Mouse (Mus musculus) frontal cortex, postnatal 10 days (tissue): ENCODE measurements around the gene Ermap.

Experiments
- DNase-seq, 2 experiments: peaks; one replicate each; pipeline ENCODE4 v3.0.0; 2022; ENCODE audit warnings: low spot score in 2 of 2, mixed read lengths in 1 of 2

The Ermap gene

DNA sequence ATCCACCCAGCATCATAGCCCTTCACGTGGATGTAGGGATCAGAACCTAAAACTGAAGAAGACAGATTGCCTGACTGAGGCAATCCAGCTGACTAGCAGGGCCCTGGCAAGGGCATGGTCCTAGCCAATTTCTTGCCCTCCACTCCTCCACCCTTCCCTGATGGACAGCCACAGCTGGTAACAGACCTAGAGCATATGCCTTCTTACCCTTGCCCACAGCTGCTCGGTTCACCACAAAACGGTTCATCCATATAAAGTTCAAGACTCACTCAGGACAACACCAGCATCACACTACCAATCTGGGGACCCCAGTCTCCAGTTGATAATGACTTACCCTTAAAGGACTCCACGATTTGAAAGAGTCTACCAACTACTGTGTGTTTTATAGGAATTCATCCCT lies 4.0 kb downstream of the Ermap start:
- DNase-seq, result no peak

DNA sequence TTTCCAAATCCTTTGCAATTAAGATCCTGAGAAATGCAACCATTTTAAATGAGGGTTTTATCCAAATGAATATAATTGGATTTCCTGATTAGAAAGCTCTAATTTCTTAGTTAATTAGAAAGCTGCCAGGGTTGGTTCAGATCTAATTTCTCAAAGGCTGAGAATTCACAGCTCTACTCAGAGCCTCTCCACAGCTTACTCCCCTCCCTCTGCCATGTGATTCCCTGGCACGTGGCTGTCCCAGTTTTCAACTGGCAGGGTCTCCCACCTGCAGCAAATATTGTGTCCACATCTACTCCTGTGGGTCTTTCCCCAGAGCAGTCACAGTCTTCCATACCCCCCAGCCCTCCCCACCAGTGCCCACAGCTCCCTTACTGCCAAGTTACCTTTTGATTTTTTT lies 6.3 kb downstream of the Ermap start:
- no peak for DNase-seq

DNA sequence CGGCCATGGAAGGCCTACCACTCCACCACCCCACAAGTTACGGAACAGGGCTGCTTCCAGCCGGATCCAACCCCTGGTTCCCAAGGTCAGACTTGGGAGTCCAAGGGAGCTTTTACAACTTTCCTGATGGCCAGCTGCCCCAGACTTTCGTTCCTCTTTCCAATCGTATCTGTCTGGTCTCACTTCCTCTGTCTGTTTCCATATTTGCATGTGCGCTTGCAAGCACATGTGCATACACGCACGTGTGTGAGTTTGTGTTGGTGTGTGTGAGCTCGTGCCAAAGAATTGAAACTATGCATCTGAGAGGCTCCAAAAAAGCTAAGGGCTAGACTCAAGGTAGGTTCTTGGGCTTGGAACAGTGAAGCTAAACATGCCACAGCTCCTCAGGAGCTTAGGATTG lies 8.4 kb downstream of the Ermap start:
- DNase-seq, result no peak

DNA sequence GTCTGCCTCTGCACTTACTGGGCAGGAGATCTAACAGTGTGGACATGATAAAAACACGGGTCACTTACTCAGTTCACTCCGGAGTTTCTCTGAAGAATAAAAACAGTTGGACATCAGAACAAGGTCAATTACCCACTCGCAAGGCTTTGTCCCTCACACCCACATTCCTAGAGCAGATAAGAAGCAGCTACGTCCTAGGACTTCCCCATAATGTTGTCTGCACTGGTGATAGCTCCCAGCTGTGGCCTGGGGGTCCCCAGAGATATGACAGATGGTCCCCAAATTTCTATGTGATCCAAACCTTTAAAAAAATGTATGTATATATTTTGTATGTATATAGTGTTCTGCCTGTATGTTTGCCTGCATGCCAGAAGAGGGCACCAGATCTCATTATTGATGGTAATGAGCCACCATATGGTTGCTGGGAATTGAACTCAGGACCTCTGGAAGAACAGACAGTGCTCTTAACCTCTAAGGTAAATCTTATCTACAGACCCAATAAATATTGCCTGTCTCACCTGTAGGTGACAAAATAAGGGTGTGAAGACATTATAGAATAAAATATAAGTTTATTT lies 9.6 kb downstream of the Ermap start:
- no peak for DNase-seq

DNA sequence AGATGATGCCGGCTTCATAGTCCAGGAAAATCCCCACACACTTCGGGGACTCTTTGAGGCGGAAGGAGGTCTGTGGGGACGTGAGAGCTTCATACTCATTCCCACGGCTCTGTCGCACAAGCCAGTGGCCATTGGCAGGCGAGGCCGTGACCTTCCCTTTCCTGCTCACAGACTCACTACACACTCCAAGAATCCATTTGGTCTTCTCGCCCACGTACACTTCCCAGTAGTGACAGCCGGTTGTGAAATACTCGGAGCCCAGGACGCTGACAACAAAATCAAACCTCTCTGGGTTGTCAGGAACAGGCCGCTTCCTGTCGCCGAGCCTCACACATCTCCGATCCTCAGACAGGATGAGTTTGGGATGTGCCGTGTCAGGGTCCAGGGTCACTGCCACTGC lies 11.5 kb downstream of the Ermap start:
- DNase-seq, result no peak

DNA sequence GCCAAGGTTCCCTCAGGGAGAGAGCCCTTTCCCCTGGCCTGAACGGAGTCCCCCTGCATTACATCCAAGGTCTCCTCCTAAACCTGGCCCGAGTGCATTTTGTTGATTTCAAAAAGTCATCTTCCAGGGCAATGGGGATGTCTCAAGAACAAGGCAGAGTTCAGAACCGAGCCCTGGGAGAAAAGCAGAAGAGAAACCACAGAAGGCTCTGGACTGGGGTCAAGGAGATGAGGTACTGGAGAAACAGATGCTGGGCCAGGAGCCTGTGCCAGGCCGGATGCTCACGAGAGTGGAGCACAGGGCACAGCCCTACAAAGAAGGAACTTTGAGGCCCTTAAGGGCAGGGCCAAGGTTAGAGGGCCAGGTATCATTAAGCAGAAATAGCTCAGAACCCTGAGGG lies 12.1 kb downstream of the Ermap start:
- no peak for DNase-seq

DNA sequence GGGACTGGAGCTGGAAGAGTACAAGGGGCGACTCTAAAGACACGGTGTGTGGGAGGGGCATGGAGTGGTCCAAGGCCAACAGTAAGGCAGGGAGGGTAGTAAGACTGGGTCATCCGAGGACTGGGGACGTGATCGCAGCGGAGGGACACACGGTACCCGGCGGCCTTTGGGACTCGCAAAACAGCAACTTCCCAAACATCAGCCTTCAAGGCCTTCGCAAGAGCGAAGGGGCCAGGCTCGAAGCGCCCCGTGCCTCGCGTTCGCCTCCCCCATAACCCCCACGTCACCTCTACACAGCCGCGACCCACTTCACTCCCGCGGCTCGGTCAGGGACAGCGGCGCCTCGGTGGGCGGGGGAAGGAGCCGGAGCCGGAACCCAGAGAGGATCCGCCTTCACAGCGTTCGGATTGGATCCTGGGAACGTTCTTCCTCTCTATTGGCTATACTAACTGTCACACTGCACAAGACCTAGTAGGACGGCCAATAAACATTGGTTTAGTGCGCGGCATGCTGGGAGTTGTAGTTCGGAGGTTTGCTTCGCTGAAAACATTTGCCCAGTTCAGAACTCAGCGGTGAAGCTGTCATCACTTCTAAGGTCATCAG lies 15.9 kb downstream of the Ermap start, which contains the start of gene Zfp691:
Zfp691 (minus strand) TSS at position 345 of the 603 bp plus-strand sequence.
- peak; percentile 94 to 95 for DNase-seq

DNA sequence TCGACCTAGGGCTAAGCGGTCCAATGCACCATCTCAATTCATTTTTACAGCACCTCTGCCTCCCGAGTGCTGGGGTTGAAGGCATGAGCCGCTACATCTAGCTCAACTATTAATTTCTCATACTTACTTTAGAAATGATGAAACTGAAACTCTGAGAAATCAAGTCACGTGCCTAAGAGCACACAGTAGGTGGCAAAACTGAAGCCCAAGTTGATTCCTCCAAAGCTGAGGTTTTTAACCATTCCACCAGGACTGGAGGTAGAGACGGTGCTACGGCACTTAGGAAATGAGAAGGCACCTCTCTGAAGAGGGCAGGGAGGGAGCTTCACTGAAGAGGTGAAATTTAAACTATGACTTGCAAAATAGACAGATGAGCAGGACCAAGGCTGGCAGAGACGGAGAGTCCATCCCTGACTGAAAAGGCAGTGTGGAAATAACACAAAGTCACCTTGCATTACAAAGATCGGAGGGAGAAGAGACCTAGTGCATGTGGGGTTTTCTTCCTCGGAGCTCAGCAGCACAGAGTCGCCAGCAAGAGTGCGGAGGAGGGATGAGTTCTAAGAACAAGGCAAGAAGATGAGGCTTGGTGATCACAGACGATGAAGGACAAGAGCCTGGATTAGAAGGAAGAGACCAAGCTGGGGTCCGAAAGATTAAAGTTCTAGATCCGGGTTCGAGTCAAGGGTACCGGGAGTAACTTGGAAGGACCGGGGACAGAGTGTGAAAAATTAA lies 16.7 kb downstream of the Ermap start:
- no peak for DNase-seq

DNA sequence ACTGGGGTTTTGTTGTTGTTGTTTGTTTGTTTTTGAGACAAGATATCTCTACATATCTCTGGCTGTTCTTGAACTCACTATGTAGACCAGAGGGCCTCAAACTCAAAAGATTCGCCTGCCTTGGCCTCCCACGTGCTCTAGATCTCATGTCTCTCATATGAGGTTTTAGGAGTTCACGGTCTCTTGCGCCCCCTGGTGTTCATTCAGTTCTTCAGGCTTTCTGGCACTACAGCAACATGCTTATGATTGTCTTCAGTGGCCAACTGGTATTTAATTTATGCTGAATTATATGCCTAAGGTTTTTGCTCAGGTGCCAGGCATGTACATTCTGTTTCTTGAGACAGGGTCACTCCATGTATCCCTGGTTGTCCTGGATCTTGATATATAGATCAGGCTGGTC lies 22.1 kb downstream of the Ermap start:
- peak; percentile 73 to 81 for DNase-seq

DNA sequence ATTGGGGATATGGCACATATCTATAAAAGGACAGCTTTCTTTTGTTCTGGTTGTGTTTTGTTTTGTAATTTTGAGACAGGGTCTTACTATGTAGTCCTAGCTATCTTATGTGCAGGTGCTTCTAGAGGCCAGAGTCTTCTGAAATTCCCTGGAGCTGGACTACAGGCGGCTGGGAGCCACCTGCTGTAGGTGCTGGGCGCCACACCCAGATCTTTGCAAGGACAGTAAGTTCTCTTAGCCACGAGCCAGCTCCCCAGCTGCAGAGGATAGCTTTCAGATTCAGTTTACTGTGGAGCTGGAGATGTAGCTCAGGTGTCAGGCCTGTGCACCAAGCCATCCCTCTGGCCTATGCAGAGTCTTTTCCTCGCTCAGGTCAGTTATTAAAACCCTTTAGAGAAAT lies 22.7 kb downstream of the Ermap start:
- DNase-seq, result no peak

DNA sequence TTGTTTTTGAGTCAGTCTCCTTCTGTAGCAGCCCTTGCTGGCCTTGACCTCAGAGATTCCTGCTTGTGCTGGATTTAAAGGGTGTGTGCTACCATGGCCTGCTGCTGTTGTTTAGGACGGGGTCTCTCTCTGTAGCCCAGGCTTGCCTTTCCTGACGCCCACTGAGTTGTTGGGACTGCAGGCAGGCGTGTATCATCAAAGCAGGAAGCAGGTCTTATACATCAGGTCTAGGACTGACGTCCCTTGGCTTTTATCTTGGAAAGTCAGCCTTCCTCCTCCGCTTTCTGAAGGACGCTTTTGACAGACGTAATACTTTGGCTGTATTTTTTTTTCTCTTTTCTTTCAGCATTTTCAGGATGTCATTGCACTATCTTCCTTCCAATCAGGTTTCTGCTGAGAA lies 23.9 kb downstream of the Ermap start:
- no peak for DNase-seq

DNA sequence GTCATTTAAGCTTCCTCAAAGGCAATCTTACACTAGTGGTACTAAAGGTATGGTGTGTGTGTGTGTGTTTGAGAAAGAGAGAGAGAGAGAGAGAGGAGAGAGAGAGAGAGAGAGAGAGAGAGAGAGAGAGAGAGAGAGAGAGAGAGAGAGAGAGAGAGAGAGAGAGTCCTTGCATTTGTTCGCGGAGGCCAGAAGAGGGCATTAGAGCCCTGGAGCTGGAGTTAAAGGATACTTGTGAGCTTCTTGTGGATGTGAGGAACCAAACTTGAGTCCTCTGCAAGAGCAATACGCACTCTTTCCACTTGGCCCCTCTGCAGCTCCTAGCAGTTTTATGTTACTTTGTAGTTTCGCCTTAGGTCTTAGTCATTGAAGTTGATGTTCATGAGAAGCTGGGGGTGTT lies 26.8 kb downstream of the Ermap start:
- no peak for DNase-seq

DNA sequence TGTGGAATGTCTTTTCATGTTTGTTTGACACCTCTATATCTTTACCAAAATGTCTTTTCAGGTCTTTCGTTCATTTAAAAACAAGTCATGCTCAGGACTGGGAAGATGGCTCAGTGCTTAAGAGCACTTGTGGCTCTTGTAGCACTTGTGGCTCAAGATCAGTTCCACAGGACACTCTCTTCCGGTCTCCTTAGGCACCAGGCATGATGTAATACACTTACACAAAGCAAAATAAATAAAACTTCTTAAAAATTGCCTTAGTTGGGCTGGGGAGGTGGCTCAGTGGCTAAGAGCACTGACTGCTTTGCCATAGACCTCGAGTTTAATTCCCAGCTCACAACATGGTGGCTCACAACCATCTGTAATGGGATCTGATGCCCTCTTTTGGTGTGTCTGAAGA lies 28.5 kb downstream of the Ermap start:
- no peak for DNase-seq

DNA sequence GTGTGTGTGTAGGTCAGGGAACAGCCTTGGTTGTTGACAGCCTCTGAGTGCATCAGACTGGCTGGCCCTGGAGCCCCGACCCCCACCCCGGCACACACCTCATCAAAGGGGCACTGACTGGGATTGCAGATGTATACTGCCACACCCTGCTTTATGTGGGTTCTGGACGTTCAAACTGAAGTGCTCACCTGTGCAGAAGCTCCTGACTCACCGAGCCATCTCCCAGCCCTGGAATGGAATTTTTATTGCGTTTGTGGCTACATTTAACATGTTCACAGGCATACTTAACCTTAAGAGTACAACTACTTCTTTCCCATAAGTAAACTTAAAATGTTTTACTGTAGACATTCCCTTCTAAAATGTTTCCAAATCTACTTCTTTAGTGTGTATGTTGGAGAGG lies 31.9 kb downstream of the Ermap start:
- no peak for DNase-seq

DNA sequence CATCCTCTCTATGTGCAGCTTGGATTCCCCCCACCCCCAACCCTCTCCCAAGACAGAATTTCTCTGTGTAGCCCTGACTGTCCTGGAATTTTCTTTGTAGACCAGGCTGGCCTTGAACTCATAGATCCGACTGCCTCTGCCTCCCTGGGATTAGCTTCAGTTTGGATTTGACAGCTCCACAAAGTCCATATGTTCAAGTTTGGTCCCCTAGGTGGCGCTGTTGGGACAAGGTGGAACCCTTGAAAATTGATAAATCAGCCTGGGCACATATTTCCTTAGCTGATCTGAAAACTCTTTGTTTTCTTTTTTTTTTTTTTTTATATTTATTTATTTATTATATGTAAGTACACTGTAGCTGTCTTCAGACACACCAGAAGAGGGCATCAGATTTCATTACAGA lies 32.6 kb downstream of the Ermap start:
- no peak for DNase-seq

DNA sequence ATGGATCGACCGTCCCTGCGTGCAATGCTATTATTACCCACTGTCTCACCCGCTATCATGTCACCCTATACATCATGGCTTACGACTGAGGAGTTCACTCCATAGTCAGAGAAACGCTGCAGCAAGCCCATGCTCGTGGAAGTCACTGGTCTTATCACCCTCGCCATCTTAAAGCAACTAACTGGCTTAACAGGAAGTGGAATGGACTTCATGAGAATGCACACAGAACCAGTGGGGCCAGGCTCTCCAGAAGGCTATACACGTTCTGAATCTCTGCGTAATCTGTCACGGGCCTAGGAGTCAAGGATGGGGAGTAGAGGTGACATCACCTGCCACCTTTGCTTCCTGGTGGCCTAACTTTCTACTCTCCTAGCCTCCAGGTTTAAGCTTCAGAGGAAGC lies 41.1 kb downstream of the Ermap start:
- no peak for DNase-seq

DNA sequence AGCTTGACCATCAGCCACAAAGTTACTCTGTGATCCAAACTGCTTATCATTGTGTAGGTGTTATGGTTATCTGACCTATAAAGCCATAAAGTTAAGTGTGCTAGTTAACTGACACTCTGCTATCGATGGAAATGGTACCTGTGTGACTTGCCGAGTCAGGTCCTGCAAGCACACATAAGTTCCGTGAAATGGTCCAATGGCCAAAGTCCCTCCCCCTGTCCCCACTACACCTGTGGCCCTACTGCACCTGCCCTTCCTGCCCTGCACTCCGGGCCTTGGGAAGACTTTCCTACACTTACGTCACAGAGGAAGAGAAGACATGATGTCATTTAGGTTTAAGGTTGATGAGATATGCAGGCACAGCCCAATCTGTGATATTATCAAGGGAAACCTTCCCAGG lies 42.5 kb downstream of the Ermap start:
- DNase-seq, result no peak

DNA sequence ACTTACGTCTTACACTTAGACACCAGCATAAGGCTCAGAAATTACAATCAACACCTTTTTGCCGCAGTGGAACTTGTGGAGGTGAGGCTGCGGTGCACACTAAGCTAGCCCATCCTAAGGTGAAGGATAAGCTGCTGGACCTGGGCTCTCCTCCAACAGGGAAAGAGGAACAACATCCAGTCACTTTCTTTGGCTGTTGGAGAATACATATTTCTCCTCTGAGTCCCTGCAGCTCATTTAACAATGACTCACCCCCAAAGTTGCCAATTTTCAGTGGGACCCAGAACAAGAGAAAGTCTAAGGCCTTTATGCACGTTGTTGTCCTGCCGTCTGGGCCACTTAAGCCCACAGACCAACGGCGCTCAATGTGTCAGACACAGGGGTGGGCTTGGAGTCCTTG lies 43.0 kb downstream of the Ermap start:
- DNase-seq, result no peak

DNA sequence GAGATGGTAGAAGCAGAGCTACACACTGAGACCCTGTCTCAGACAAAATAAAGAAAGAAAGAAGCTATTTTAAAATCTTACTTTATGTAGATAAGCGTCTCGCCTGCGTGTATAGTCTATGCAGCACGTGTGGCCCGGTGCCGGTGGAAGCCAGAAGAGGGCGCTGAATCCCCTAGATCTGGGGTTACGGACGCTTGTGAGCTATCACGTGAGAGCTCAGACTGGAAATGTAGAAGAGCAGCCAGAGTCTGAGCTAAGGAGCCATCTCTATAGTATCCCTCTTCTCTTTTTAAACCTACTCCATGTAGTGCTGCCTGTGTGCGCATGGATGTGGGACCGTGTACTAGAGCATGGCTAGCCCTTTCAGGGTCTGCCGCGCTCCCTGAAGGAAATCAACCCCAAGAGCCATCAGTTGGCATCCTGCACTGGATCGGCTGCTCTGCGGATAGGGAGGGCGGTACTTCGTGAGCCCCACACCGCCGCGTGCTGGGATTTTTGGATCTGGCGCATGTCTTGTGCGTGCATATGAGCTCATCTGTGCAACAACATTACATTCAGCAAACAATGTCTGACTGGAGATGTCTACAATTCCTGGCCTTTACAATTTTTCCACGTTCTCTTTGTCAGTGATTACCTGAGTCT lies 47.5 kb downstream of the Ermap start:
- DNase-seq, result peak; percentile 48 to 57

DNA sequence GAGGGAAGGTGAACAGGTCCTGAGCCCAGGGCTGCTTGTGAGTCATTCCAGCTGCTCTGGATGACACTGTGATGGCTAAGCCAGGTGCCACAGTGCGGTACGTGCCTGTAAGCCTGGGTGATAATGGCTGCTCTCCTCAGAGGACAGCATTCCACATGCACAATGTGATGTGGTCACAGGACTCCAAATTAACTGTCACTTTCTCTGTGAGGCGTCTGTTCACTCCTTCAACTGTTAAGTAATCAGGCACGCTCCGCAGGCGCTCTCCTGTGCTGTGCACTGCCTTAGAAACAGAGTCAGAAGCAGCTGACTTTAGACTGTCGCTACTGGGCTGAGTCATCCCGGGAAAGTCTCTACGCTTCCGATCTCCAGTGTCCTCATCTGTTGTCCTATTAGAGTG lies 48.6 kb downstream of the Ermap start:
- DNase-seq, result no peak

DNA sequence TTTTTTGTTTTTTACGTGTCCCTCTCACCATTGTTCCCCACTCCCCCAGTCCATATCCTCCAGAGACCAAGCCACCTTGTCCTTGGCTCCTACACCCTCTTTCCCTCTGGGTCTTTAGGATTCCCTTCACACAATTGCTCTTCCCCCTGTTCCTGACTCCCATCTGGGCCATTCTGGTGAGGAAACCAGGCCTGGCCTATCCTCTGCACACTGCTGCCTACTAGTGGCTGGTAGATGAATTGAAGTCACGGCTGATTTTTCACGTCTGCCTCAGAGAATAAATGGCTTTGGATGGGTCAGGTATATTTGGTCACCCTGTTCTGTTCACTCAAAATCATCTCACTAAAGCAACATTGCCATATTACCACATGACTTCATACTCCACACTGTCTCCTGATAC lies 49.7 kb downstream of the Ermap start:
- DNase-seq, result no peak

DNA sequence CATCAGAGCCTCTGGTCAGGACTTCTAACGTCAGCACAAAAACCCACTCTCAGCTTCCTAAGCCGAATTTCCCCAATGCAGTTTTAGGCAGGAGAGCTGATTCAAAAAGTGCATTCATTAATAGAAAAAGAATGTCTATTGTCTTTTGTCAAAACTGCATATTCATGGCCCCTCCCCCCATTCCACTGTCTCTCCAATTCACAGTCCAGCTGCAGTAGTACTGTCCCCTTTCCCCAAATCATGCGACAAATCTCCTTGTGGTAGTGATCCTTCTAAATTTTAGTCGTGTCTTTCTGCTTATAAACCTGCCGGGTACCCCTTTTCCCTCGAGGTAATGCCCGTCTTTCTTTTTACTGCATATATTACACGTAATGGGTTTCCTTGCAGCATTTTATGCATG lies 51.0 kb downstream of the Ermap start:
- no peak for DNase-seq

DNA sequence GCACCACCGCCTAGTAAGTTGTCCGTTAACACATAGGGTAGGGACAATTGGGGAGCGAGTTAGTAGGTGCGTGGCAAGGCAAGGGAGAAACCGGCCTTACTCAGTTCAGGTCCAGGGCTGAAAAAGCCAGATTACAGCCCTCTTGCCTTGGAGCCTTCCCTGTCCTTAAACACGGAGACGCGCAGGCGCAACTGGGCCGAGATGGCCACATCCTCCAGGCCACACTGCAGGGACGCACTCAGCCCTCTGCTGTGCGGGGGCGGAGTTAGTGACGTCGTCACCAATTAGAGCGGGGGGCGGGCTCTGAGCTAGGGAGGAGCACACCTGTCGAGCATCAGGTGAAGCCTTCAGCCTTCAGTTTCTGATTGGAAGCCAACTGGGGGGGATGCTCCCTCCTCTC lies 51.6 kb downstream of the Ermap start:
- DNase-seq, result peak in 1 of 2 experiments; percentile 62
